Mouse (Mus musculus): ENCODE measurements around the gene Myoz1. TPM values are rescaled to one million over a fixed set of nuclear protein-coding genes. Genes with fewer than 3 reads are reported as not detected.
A peak's percentile ranks its signal among the peaks of the same experiment; 100 is the strongest.
"Not testable (repeated sequence)": the region's sequence is repeated elsewhere in the genome, so short reads cannot be mapped to it uniquely, and the experiment has no call there.

The Myoz1 gene
- polyA plus RNA-seq, 1 experiment from 2014 or later = 0.10 TPM

- peak overlapping the region; percentile 96 for H3K27ac ChIP-seq (replicated peaks)
- ATAC-seq (ENCODE audit: low FRiP score, low TSS enrichment) (peak; percentile 64), DNase-seq (ENCODE audit: low spot score) (no peak)
- peak overlapping the region; percentile 93 for H3K9ac ChIP-seq (ENCODE audit: low read length)
- H3K4me3 ChIP-seq (ENCODE audit: low read depth, low read length) = peak overlapping the region; percentile 75
- no peak for TF ChIP-seq EP300 (optimal IDR thresholded peaks at IDR 0.05)
- no peak for TF ChIP-seq CTCF (IDR thresholded peaks at IDR 0.05; ENCODE audit: low read depth)
- H3K36me3 ChIP-seq (ENCODE audit: control insufficient read depth, insufficient read depth, low read length) = no peaks in the 10 kb centered on the region
- peak overlapping the region; percentile 81 for H3K4me2 ChIP-seq (replicated peaks; ENCODE audit: low read depth)
- no peaks in the 10 kb centered on the region for H3K27me3 ChIP-seq (ENCODE audit: control insufficient read depth, insufficient read depth, low read length)
- H3K4me1 ChIP-seq (replicated peaks; ENCODE audit: control insufficient read depth, insufficient read depth) = no peaks in the 10 kb centered on the region
- no peaks in the 10 kb centered on the region for H3K9me3 ChIP-seq (ENCODE audit: control insufficient read depth, low read length)
- WGBS = 3% methylated on average over 16 of the region's 16 CpGs
These were observed 16.3 kb downstream of the Myoz1 start for GRCm38 (mm10) chr14:20639918-20640619.

- 89% methylated on average over 6 of the region's 6 CpGs for WGBS
- H3K4me2 ChIP-seq (replicated peaks; ENCODE audit: low read depth) = no peak overlapping the region
- DNase-seq (ENCODE audit: low spot score) = no peak
- H3K36me3 ChIP-seq (ENCODE audit: control insufficient read depth, insufficient read depth, low read length) = no peaks in the 10 kb centered on the region
- no peaks in the 10 kb centered on the region for H3K4me1 ChIP-seq (replicated peaks; ENCODE audit: control insufficient read depth, insufficient read depth)
- no peak for TF ChIP-seq EP300 (optimal IDR thresholded peaks at IDR 0.05)
- TF ChIP-seq CTCF (IDR thresholded peaks at IDR 0.05; ENCODE audit: low read depth) = no peak
- H3K27ac ChIP-seq (replicated peaks) = no peak overlapping the region
- no peaks in the 10 kb centered on the region for H3K27me3 ChIP-seq (ENCODE audit: control insufficient read depth, insufficient read depth, low read length)
- no peak overlapping the region for H3K9ac ChIP-seq (ENCODE audit: low read length)
- no peaks in the 10 kb centered on the region for H3K9me3 ChIP-seq (ENCODE audit: control insufficient read depth, low read length)
- ATAC-seq (ENCODE audit: low FRiP score, low TSS enrichment) = no peak
- H3K4me3 ChIP-seq (ENCODE audit: low read depth, low read length) = no peak overlapping the region
These were observed 17.6 kb downstream of the Myoz1 start for GRCm38 (mm10) chr14:20638702-20639101.

GRCm38 (mm10) chr14:20637818-20638574 is 18.3 kb downstream of the Myoz1 start:
- 83% methylated on average over 2 of the region's 2 CpGs for whole genome bisulfite sequencing
- Histone ChIP-seq H3K9me3 (ENCODE audit: control insufficient read depth, low read length) (no peaks in the 10 kb centered on the region), H3K27me3 (ENCODE audit: control insufficient read depth, insufficient read depth, low read length) (no peaks in the 10 kb centered on the region), H3K4me1 (replicated peaks; ENCODE audit: control insufficient read depth, insufficient read depth) (no peaks in the 10 kb centered on the region), H3K4me2 (replicated peaks; ENCODE audit: low read depth) (no peak overlapping the region), H3K27ac (replicated peaks) (no peak overlapping the region), H3K4me3 (ENCODE audit: low read depth, low read length) (no peak overlapping the region), H3K36me3 (ENCODE audit: control insufficient read depth, insufficient read depth, low read length) (no peaks in the 10 kb centered on the region), H3K9ac (ENCODE audit: low read length) (no peak overlapping the region)
- ATAC-seq (ENCODE audit: low FRiP score, low TSS enrichment) (no peak), DNase-seq (ENCODE audit: low spot score) (no peak)
- TF ChIP-seq CTCF (IDR thresholded peaks at IDR 0.05; ENCODE audit: low read depth) (no peak), EP300 (optimal IDR thresholded peaks at IDR 0.05) (no peak)

GRCm38 (mm10) chr14:20636968-20637367 is 19.4 kb downstream of the Myoz1 start:
- 89% methylated on average over 3 of the region's 3 CpGs for WGBS
- not testable (repeated sequence) for ATAC-seq (ENCODE audit: low FRiP score, low TSS enrichment)

GRCm38 (mm10) chr14:20635546-20635945 is 20.8 kb downstream of the Myoz1 start:
- Histone ChIP-seq H3K4me1 (replicated peaks; ENCODE audit: control insufficient read depth, insufficient read depth) (no peaks in the 10 kb centered on the region), H3K9ac (ENCODE audit: low read length) (no peak overlapping the region), H3K4me3 (ENCODE audit: low read depth, low read length) (no peak overlapping the region), H3K27me3 (ENCODE audit: control insufficient read depth, insufficient read depth, low read length) (no peaks in the 10 kb centered on the region), H3K27ac (replicated peaks) (no peak overlapping the region), H3K4me2 (replicated peaks; ENCODE audit: low read depth) (no peak overlapping the region), H3K9me3 (ENCODE audit: control insufficient read depth, low read length) (no peaks in the 10 kb centered on the region), H3K36me3 (ENCODE audit: control insufficient read depth, insufficient read depth, low read length) (no peaks in the 10 kb centered on the region)
- DNase-seq (ENCODE audit: low spot score) (peak; percentile 50), ATAC-seq (ENCODE audit: low FRiP score, low TSS enrichment) (peak; percentile 84)
- TF ChIP-seq CTCF (IDR thresholded peaks at IDR 0.05; ENCODE audit: low read depth) = no peak
- no peak for TF ChIP-seq EP300 (optimal IDR thresholded peaks at IDR 0.05)
- WGBS = 55% methylated on average over 2 of the region's 2 CpGs

More at GRCm38 (mm10) chr14:20636968-20637367, 19.4 kb downstream of the Myoz1 start:
- not testable (repeated sequence) for H3K27me3 ChIP-seq (ENCODE audit: control insufficient read depth, insufficient read depth, low read length); DNase-seq (ENCODE audit: low spot score); H3K4me3 ChIP-seq (ENCODE audit: low read depth, low read length); H3K27ac ChIP-seq (replicated peaks); H3K4me2 ChIP-seq (replicated peaks; ENCODE audit: low read depth); H3K4me1 ChIP-seq (replicated peaks; ENCODE audit: control insufficient read depth, insufficient read depth); H3K36me3 ChIP-seq (ENCODE audit: control insufficient read depth, insufficient read depth, low read length); H3K9ac ChIP-seq (ENCODE audit: low read length); H3K9me3 ChIP-seq (ENCODE audit: control insufficient read depth, low read length)

- WGBS = 28% methylated on average over 4 of the region's 4 CpGs
- ATAC-seq (ENCODE audit: low FRiP score, low TSS enrichment) (peak; percentile 81), DNase-seq (ENCODE audit: low spot score) (no peak)
- Histone ChIP-seq H3K4me3 (ENCODE audit: low read depth, low read length) (no peak overlapping the region), H3K4me1 (replicated peaks; ENCODE audit: control insufficient read depth, insufficient read depth) (no peaks in the 10 kb centered on the region), H3K9me3 (ENCODE audit: control insufficient read depth, low read length) (no peaks in the 10 kb centered on the region), H3K36me3 (ENCODE audit: control insufficient read depth, insufficient read depth, low read length) (no peaks in the 10 kb centered on the region), H3K27me3 (ENCODE audit: control insufficient read depth, insufficient read depth, low read length) (no peaks in the 10 kb centered on the region), H3K9ac (ENCODE audit: low read length) (no peak overlapping the region), H3K27ac (replicated peaks) (no peak overlapping the region), H3K4me2 (replicated peaks; ENCODE audit: low read depth) (no peak overlapping the region)
- TF ChIP-seq CTCF (IDR thresholded peaks at IDR 0.05; ENCODE audit: low read depth) (no peak), EP300 (optimal IDR thresholded peaks at IDR 0.05) (no peak)
These were observed 25.1 kb downstream of the Myoz1 start for GRCm38 (mm10) chr14:20631253-20631652.
